In genomic region chr6:100833355-100833754, GRCm38 (mm10) we compare ENCODE assay signal across 7 mouse cellular contexts. TPM values are rescaled to one million over a fixed set of nuclear protein-coding genes. Genes with fewer than 3 reads are reported as not detected.
DNase-seq lines count a peak whose midpoint lies in the region; ATAC-seq and TF ChIP-seq lines count a peak whose summit lies in the region.

Gene Ppp4r2 (plus strand): TSS chr6:100833622.

- no peaks in the 10 kb centered on the region; the same call in 1 of the 2 replicates for H3K4me1 ChIP-seq in intestine, postnatal 0 days (replicated peaks; ENCODE audit: control insufficient read depth, insufficient read depth, low read length)
- peaks cover 18% of the 10 kb centered on the region for H3K4me1 ChIP-seq in midbrain, embryonic 12.5 days
- H3K4me1 ChIP-seq in small intestine, adult 2 months (ENCODE audit: control insufficient read depth, insufficient read depth, insufficient read length, low read length), result peaks cover 4% of the 10 kb centered on the region

- H3K27ac ChIP-seq in intestine, postnatal 0 days (ENCODE audit: low read depth, low read length), result peak within 1 kb of the TSS; percentile 80
- peak within 1 kb of the TSS; percentile 89 for H3K27ac ChIP-seq in midbrain, embryonic 12.5 days (replicated peaks)
- no peak within 1 kb of the TSS; the same call in none of the 2 replicates for H3K27ac ChIP-seq in small intestine, adult 2 months (ENCODE audit: insufficient read depth, low read depth, low read length)

- WGBS in intestine, postnatal 0 days, result 2% methylated on average over 44 of the region's 50 CpGs
- under 1% methylated on average over 42 of the region's 50 CpGs for WGBS in midbrain, embryonic 12.5 days
- 1% methylated on average over 35 of the region's 50 CpGs for WGBS in small intestine, adult 2 months

- TF ChIP-seq POLR2A in small intestine, adult 2 months (IDR thresholded peaks at IDR 0.05; ENCODE audit: low read depth, low read length), result no peak

- peak within 1 kb of the TSS; percentile 71 for H3K4me2 ChIP-seq in intestine, postnatal 0 days (replicated peaks; ENCODE audit: low read depth)
- peak within 1 kb of the TSS; percentile 56 for H3K4me2 ChIP-seq in midbrain, embryonic 12.5 days (replicated peaks)

- no peak for TF ChIP-seq CTCF in intestine, postnatal 0 days (IDR thresholded peaks at IDR 0.05; ENCODE audit: low read depth)
- no peak for TF ChIP-seq CTCF in small intestine, adult 2 months (IDR thresholded peaks at IDR 0.05; ENCODE audit: extremely low read depth, insufficient read length, insufficient replicate concordance, low read depth, low read length)

- peak; percentile 98 for ATAC-seq in intestine, postnatal 0 days
- peak; percentile 93 for ATAC-seq in midbrain, embryonic 12.5 days (ENCODE audit: low FRiP score, low read depth)

- H3K36me3 ChIP-seq in intestine, postnatal 0 days (ENCODE audit: control insufficient read depth, insufficient read depth), result peaks cover 23% of the 10 kb centered on the region
- H3K36me3 ChIP-seq in midbrain, embryonic 12.5 days, result peaks cover 31% of the 10 kb centered on the region
- H3K36me3 ChIP-seq in small intestine, adult 2 months (ENCODE audit: control insufficient read depth, insufficient read depth, low read length), result peaks cover 18% of the 10 kb centered on the region

- no peaks in the 10 kb centered on the region for H3K9me3 ChIP-seq in intestine, postnatal 0 days (ENCODE audit: control insufficient read depth)
- H3K9me3 ChIP-seq in midbrain, embryonic 12.5 days, result no peaks in the 10 kb centered on the region

- peak within 1 kb of the TSS; percentile 80 for H3K9ac ChIP-seq in intestine, postnatal 0 days (ENCODE audit: low read depth, low read length)
- H3K9ac ChIP-seq in midbrain, embryonic 12.5 days (replicated peaks), result peak within 1 kb of the TSS; percentile 86

- H3K27me3 ChIP-seq in intestine, postnatal 0 days (replicated peaks; ENCODE audit: control insufficient read depth, insufficient read depth, low read length), result no peaks in the 10 kb centered on the region
- no peaks in the 10 kb centered on the region for H3K27me3 ChIP-seq in midbrain, embryonic 12.5 days
- H3K27me3 ChIP-seq in small intestine, adult 2 months (ENCODE audit: control insufficient read depth, insufficient read depth, low read length), result no peaks in the 10 kb centered on the region

- peak within 1 kb of the TSS; percentile 79 for H3K4me3 ChIP-seq in intestine, postnatal 0 days (ENCODE audit: low read depth, low read length)
- peak within 1 kb of the TSS; percentile 82 for H3K4me3 ChIP-seq in midbrain, embryonic 12.5 days
- H3K4me3 ChIP-seq in small intestine, adult 2 months (ENCODE audit: low read depth, low read length), result peak within 1 kb of the TSS; percentile 100

- DNase-seq in adrenal gland, adult 8-10 months, result peak; percentile 84
- peak; percentile 88 for DNase-seq in embryo, embryonic 9.5 days (ENCODE audit: extremely low spot score)
- no peak for DNase-seq in gonadal fat pad, adult 2 months (ENCODE audit: low read depth)
- DNase-seq in left cerebral cortex, postnatal 4 days, result peak; percentile 95

- intact Hi-C loops in left cerebral cortex, postnatal 4 days (cut with DNase I), result no loop called here

RNA-seq across cellular contexts. Expression of gene Ppp4r2, which starts in this region (rescaled TPM):
- total RNA-seq in adrenal gland, adult 8-10 months (2022), result 10 to 100 TPM; 68.9 to 80.1 (median 73.1) TPM
- 19.2 and 23.3 TPM in 2 replicates for polyA plus RNA-seq in gonadal fat pad, adult 2 months (2012; rRNA removed)
- polyA plus RNA-seq in intestine, postnatal 0 days (2015; fragmentation: Nextera tagmentation; extraction: Ambion mirVana), result 8.6 and 10.0 TPM in 2 replicates
- 10 to 100 TPM; 72.3 to 88.7 TPM for total RNA-seq in left cerebral cortex, postnatal 4 days (2021)
- 28.0 and 29.4 TPM in 2 replicates for polyA plus RNA-seq in midbrain, embryonic 12.5 days (2016; fragmentation: Nextera tagmentation; extraction: Ambion mirVana)
- 4.5 and 8.3 TPM in 2 replicates for polyA plus RNA-seq in small intestine, adult 2 months (2012; rRNA removed)
